Mouse (Mus musculus) CH12.LX (cell line): ENCODE measurements around the gene Mgat4c. TPM values are rescaled to one million over a fixed set of nuclear protein-coding genes. Genes with fewer than 3 reads are reported as not detected.

ENCODE experiments used
- DNase-seq: peaks from one replicate; pipeline ENCODE4 v3.0.0-alpha.2; 2013; ENCODE audit errors: extremely low read depth
- H3K27ac ChIP-seq: 2 replicates; pipeline ENCODE4 v1.5.1; 2012; ENCODE audit warnings: low read depth, mild to moderate bottlenecking, control low read depth, moderate library complexity; ENCODE audit not compliant: insufficient read depth
- H3K27me3 ChIP-seq: replicated peaks from 2 replicates; pipeline ENCODE3; 2012; ENCODE audit warnings: inconsistent platforms
- H3K36me3 ChIP-seq, 2 experiments: replicated peaks in 1 of 2; 2 replicates each; pipeline versions ENCODE3 to v1.6.1; 2012; ENCODE audit warnings: inconsistent platforms in 1 of 2, low read length in 1 of 2, mild to moderate bottlenecking in 1 of 2, mixed read lengths in 1 of 2, moderate library complexity in 1 of 2; ENCODE audit not compliant: control insufficient read depth in 1 of 2, insufficient read depth in 1 of 2
- H3K4me1 ChIP-seq, 2 experiments: 2 replicates each; pipeline ENCODE4 v1.6.1; 2012; ENCODE audit warnings: inconsistent platforms in 1 of 2, moderate library complexity in 1 of 2; ENCODE audit not compliant: insufficient read depth in 2 of 2, control insufficient read depth in 1 of 2
- H3K4me2 ChIP-seq: 2 replicates; pipeline ENCODE4 v1.6.1; 2012; ENCODE audit warnings: low read depth, mild to moderate bottlenecking, control low read depth; ENCODE audit not compliant: poor library complexity, insufficient read depth, severe bottlenecking
- H3K4me3 ChIP-seq, 3 experiments: fragments of 150-350 bp in 1 of 3; sonication (generic) in 1 of 3; replicated peaks in 1 of 3; 2 replicates each; pipeline versions ENCODE3 to v1.5.1; 2011 to 2012; ENCODE audit warnings: low read depth in 2 of 3, low read length in 2 of 3, mild to moderate bottlenecking in 2 of 3, moderate library complexity in 2 of 3, control low read depth in 1 of 3, improper control_type of control experiment in 1 of 3, inconsistent platforms in 1 of 3, mixed read lengths in 1 of 3; ENCODE audit not compliant: poor library complexity in 1 of 3
- H3K79me2 ChIP-seq: replicated peaks from 2 replicates; pipeline ENCODE4 v1.6.1; 2012; ENCODE audit warnings: mild to moderate bottlenecking, moderate library complexity; ENCODE audit not compliant: control insufficient read depth, poor library complexity, insufficient read depth, severe bottlenecking; ENCODE audit errors: extremely low read depth
- H3K9ac ChIP-seq: 2 replicates; pipeline ENCODE4 v1.6.1; 2012; ENCODE audit warnings: low read depth, mild to moderate bottlenecking, control low read depth, moderate library complexity; ENCODE audit not compliant: insufficient read depth
- H3K9me3 ChIP-seq: replicated peaks from 2 replicates; pipeline ENCODE3; 2012; ENCODE audit warnings: low read length, inconsistent platforms, mixed read lengths
- CHD1 ChIP-seq: IDR thresholded peaks from 2 replicates; pipeline ENCODE4 v1.6.1; 2012; ENCODE audit warnings: low read depth, low read length, improper control_type of control experiment, inconsistent platforms
- CHD2 ChIP-seq: IDR thresholded peaks from 2 replicates; pipeline ENCODE4 v1.6.1; 2011; ENCODE audit warnings: low read length, improper control_type of control experiment
- E2F4 ChIP-seq: IDR thresholded peaks from 2 replicates; pipeline ENCODE4 v1.6.1; 2011; ENCODE audit warnings: low read depth, low read length, improper control_type of control experiment; ENCODE audit not compliant: insufficient replicate concordance
- ELF1 ChIP-seq: IDR thresholded peaks from 2 replicates; pipeline ENCODE4 v1.6.1; 2014; ENCODE audit warnings: low read depth, mild to moderate bottlenecking, inconsistent platforms, low read length, improper control_type of control experiment
- EP300 ChIP-seq: IDR thresholded peaks from 2 replicates; pipeline ENCODE4 v1.6.1; 2011; ENCODE audit warnings: low read length, improper control_type of control experiment
- ETS1 ChIP-seq: conservative IDR thresholded peaks from 2 replicates; pipeline ENCODE4 v1.6.1; 2012; ENCODE audit warnings: low read depth, mild to moderate bottlenecking, inconsistent platforms, low read length, improper control_type of control experiment, moderate library complexity
- KAT2A ChIP-seq: IDR thresholded peaks from 2 replicates; pipeline ENCODE4 v1.6.1; 2012; ENCODE audit warnings: low read length, improper control_type of control experiment, inconsistent platforms; ENCODE audit not compliant: insufficient replicate concordance
- MAFK ChIP-seq: IDR thresholded peaks from 2 replicates; pipeline ENCODE4 v1.6.1; 2011; ENCODE audit warnings: low read length, improper control_type of control experiment; ENCODE audit not compliant: insufficient replicate concordance
- MAZ ChIP-seq: IDR thresholded peaks from 2 replicates; pipeline ENCODE4 v1.6.1; 2012; ENCODE audit warnings: low read depth, mild to moderate bottlenecking, inconsistent platforms, low read length, improper control_type of control experiment, moderate library complexity
- MEF2A ChIP-seq: IDR thresholded peaks from 2 replicates; pipeline ENCODE4 v1.6.1; 2014; ENCODE audit warnings: low read depth, mild to moderate bottlenecking, inconsistent platforms, low read length, improper control_type of control experiment, borderline replicate concordance
- MXI1 ChIP-seq: IDR thresholded peaks from 2 replicates; pipeline ENCODE4 v1.6.1; 2011; ENCODE audit warnings: mild to moderate bottlenecking, low read depth, low read length, improper control_type of control experiment
- NELFE ChIP-seq: IDR thresholded peaks from 2 replicates; pipeline ENCODE4 v1.6.1; 2011; ENCODE audit warnings: low read depth, low read length, improper control_type of control experiment
- NRF1 ChIP-seq: IDR thresholded peaks from 2 replicates; pipeline ENCODE4 v1.6.1; 2014; ENCODE audit warnings: low read depth, mild to moderate bottlenecking, inconsistent platforms, low read length, improper control_type of control experiment, moderate library complexity
- POLR2A ChIP-seq: IDR thresholded peaks from 2 replicates; pipeline ENCODE4 v1.6.1; 2011; ENCODE audit warnings: low read depth, mild to moderate bottlenecking, improper control_type of control experiment, low read length
- POLR2AphosphoS2 ChIP-seq: IDR thresholded peaks from 2 replicates; pipeline ENCODE4 v1.6.1; 2011; ENCODE audit warnings: low read depth, low read length, improper control_type of control experiment
- RAD21 ChIP-seq: IDR thresholded peaks from 2 replicates; pipeline ENCODE4 v1.6.1; 2011; ENCODE audit warnings: low read depth, mild to moderate bottlenecking, low read length, improper control_type of control experiment, moderate library complexity
- RCOR1 ChIP-seq: conservative IDR thresholded peaks from 2 replicates; pipeline ENCODE4 v1.6.1; 2012; ENCODE audit warnings: low read depth, mild to moderate bottlenecking, inconsistent platforms, low read length, improper control_type of control experiment
- TCF12 ChIP-seq: IDR thresholded peaks from 2 replicates; pipeline ENCODE4 v1.6.1; 2014; ENCODE audit warnings: low read depth, mild to moderate bottlenecking, inconsistent platforms, low read length, improper control_type of control experiment
- USF2 ChIP-seq: conservative IDR thresholded peaks from 2 replicates; pipeline ENCODE4 v1.6.1; 2011; ENCODE audit warnings: low read depth, low read length, improper control_type of control experiment
- ZMIZ1 ChIP-seq: IDR thresholded peaks from 2 replicates; pipeline ENCODE4 v1.6.1; 2012; ENCODE audit warnings: low read depth, mild to moderate bottlenecking, inconsistent platforms, low read length, improper control_type of control experiment
- ZNF384 ChIP-seq: IDR thresholded peaks from 2 replicates; pipeline ENCODE4 v1.6.1; 2012; ENCODE audit warnings: low read depth, low read length, improper control_type of control experiment, inconsistent platforms
- dilution Hi-C: fragments of 300-500 bp; cut with MboI; formaldehyde crosslinking; loops from 2 replicates; pipeline ENCODE4 v1.14.3; 2020; ENCODE audit warnings: low sequenced_read_pairs; ENCODE audit not compliant: extremely low pct_unique_long_range_greater_than_20kb, extremely low pct_ligation_motif_present
- in situ Hi-C: fragments of 300-500 bp; cut with MboI; formaldehyde crosslinking; loops from 3 replicates; pipeline ENCODE4 v1.14.3; 2019; ENCODE audit warnings: low sequenced_read_pairs, low pct_ligation_motif_present, low pct_unique_long_range_greater_than_20kb, mixed read lengths
- polyA plus RNA-seq: library from polyadenylated mRNA; unstranded; fragments of >175 nt; gene quantifications from 2 replicates; pipeline ENCODE4 v1.2.1, GENCODE M21; 2012; ENCODE audit warnings: low read depth; ENCODE audit not compliant: insufficient read length
- total RNA-seq, 2 experiments: library from RNA; depleted of rRNA; stranded (reverse); fragments of 300-350 nt in 1 of 2; fragments of >200 nt in 1 of 2; gene quantifications; 2 replicates each; pipeline ENCODE4 v1.2.3; 2012 to 2014

The Mgat4c gene
- total and polyA plus RNA-seq, 3 experiments = not detected

DNA sequence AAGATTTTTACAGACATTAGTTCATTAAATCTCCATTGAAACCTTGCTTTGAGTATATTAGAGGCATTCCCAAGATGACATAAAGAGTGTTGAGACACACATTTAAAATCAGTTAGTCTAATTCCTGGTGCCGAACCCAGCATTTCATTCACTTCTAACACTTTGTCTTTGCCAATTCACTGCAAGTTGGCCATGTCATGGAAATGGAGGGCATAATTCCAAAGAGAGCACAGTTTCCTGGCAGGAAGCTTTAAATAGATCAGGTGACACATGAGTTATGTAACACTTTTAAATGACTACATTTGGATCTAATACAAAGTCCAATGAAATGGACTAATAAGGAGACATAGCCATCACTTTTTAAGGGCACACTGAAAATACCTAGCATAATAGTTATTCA is 89.4 kb downstream of the Mgat4c start:
- no peaks in the 10 kb centered on the region for H3K36me3 ChIP-seq
- no peaks in the 10 kb centered on the region for H3K27me3 ChIP-seq
- no peak overlapping the region for H3K9ac ChIP-seq
- no peak overlapping the region for H3K4me2 ChIP-seq
- no peaks in the 10 kb centered on the region for H3K4me1 ChIP-seq
- DNase-seq = no peak
- H3K27ac ChIP-seq = no peak overlapping the region
- no peaks in the 10 kb centered on the region for H3K79me2 ChIP-seq
- dilution Hi-C loops = no loop called here
- H3K4me3 ChIP-seq = no peak overlapping the region
- no peak for TF ChIP-seq NELFE
- no peak for TF ChIP-seq RAD21
- TF ChIP-seq ZNF384 = no peak
- TF ChIP-seq E2F4 = no peak
- TF ChIP-seq MEF2A = no peak
- TF ChIP-seq MXI1 = no peak
- TF ChIP-seq POLR2A = no peak
- TF ChIP-seq KAT2A = no peak
- TF ChIP-seq EP300 = no peak
- TF ChIP-seq RCOR1 = no peak
- TF ChIP-seq TCF12 = no peak
- TF ChIP-seq CHD1 = no peak
- no peak for TF ChIP-seq ELF1
- TF ChIP-seq ZMIZ1 = no peak
- TF ChIP-seq USF2 = no peak
- no peak for TF ChIP-seq CHD2
- no peak for TF ChIP-seq NRF1
- no peak for TF ChIP-seq ETS1
- H3K9me3 ChIP-seq = peaks cover 4% of the 10 kb centered on the region
- in situ Hi-C loops = no loop called here

DNA sequence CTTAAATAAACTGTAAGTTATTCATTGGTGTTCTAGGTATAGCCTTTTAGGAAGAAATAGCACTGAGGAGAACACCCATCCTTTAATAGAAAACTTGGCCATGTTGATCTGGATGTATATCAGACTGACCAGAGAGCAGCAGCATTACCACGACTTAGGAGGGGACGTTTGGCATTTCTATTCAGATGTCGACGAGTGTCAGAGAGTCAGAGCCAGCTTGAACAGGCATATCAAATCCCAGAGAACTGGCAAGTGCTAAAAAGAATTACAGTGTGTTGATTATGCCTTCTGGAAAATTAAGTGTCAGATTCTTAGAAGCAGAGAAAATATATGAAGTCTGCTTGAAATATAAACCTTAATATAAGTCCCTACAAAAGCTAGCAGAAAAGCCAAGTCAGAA is 89.9 kb downstream of the Mgat4c start:
- Histone ChIP-seq H3K4me3 (no peak overlapping the region), H3K36me3 (no peaks in the 10 kb centered on the region), H3K4me1 (no peaks in the 10 kb centered on the region), H3K9me3 (peaks cover 4% of the 10 kb centered on the region), H3K4me2 (no peak overlapping the region), H3K27me3 (no peaks in the 10 kb centered on the region), H3K79me2 (no peaks in the 10 kb centered on the region), H3K9ac (no peak overlapping the region), H3K27ac (no peak overlapping the region)
- dilution Hi-C loops (no loop called here), in situ Hi-C loops (no loop called here)
- no peak for DNase-seq
- no peak for TF ChIP-seq MAZ
- no peak for TF ChIP-seq POLR2AphosphoS2
- no peak for TF ChIP-seq MAFK
- no peak for TF ChIP-seq KAT2A
